Mouse (Mus musculus) megakaryocyte, embryonic 14.5 days (primary cell): ENCODE measurements around the gene Rce1.

ENCODE experiments used
- FLI1 ChIP-seq: IDR thresholded peaks from 2 replicates; pipeline ENCODE4 v1.6.1; 2012; ENCODE audit warnings: low read length, inconsistent platforms, mixed read lengths
- GATA1 ChIP-seq: IDR thresholded peaks from 3 replicates; pipeline ENCODE4 v1.6.1; 2012; ENCODE audit warnings: mixed read lengths, low read length, inconsistent platforms, borderline replicate concordance

DNA sequence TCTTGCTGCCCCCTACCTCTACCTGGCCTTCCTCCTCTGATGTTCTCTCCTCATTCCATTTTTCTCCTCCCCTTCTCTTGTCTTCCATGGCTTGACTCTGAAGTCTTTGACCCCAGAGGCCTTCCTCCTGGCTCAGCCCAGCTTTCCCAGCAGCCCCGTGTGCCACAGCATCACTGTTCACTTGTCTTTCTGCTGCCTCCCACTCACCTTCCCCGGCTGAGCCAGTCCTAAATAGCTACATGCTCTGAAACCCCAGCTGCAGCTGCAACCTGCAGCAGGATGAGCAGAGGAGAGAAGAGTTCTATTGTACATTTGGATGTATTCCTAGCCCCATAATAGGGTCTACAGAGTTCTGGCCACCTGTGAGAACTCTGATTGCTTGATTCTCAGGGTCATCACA lies 38.0 kb downstream of the Rce1 start:
- TF ChIP-seq GATA1 (no peak), FLI1 (no peak)
